Mouse (Mus musculus) spleen, adult 18-20 months (tissue): ENCODE data around the gene Rsph1.
"Not testable (repeated sequence)": the region's sequence is repeated elsewhere in the genome, so short reads cannot be mapped to it uniquely, and the experiment has no call there.

Source experiments
- DNase-seq, 2 experiments: peaks; one replicate each; pipeline ENCODE4 v3.0.0; 2022; ENCODE audit warnings: mixed read lengths in 2 of 2

Gene Rsph1

DNA sequence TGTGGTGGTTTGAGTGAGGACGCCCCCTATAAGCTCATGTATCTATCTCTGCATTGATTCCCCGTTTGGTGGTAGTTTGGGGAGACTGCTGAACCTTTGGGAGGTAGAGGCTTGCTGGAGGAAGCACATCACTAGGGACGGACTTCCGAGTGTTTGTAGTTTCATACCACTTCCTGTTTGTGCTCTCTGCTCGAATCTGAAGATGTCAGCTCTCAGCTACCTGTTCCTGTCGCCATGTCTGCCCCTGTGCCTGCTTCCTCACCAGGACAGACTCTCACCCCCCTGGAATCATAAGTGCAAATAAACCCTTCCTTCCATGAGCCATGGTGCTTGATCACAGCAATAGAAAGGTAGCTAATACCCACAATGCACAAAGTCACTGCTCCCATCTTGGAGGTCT, 2.0 kb downstream of the Rsph1 start:
- DNase-seq = no peak

DNA sequence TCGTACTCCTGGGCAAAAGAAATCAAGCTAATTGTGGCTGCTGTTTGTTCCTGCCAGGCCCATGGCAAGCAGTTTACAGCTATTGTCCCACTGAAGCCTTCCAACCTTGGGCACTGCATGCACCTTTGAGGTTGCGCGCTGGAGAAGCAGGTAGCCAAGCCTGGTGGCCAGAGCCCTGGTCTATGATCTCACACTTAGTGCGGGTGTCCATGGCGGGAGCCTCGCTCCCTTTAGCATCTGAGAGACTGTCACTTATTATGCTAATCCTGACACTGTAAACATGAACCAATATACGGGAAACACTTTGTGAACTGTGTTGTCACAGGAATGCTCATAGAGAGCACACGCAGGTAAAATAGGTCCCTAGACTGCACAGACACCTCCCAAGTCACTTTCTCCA, 3.6 kb downstream of the Rsph1 start:
- DNase-seq = no peak

DNA sequence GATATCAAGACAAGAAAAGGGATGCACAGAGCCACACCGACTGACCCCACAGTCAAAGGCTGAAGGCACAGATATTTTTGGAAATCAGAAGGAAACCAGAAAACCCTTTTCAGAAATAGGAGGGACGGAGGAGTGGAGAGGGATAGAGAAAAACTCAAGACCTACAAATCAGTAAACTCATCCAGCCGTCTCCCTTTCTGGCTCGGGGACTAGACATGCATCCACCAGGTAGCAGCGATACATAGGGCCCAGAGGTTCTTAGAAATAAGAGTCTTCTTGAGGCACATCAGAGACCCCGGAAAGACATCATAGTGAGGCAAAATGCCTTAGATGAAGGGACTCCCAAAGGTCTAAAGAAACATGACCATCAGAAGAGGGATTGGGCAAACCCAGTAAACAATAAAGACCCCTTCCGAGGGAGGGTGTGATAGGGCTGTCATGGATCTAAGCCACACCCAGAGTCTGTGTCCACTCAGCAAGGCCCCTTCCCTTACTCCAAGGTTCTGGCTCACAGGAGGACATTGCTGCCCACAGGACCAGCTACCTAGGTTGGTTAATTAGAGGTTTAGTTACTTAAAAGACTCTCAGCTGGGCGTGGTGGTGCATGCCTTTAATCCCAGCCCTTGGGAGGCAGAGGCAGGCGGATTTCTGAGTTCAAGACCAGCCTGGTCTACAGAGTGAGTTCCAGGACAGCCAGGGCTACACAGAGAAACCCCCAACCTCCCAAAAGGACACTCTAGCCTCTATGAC, 4.6 kb downstream of the Rsph1 start:
- no peak for DNase-seq

DNA sequence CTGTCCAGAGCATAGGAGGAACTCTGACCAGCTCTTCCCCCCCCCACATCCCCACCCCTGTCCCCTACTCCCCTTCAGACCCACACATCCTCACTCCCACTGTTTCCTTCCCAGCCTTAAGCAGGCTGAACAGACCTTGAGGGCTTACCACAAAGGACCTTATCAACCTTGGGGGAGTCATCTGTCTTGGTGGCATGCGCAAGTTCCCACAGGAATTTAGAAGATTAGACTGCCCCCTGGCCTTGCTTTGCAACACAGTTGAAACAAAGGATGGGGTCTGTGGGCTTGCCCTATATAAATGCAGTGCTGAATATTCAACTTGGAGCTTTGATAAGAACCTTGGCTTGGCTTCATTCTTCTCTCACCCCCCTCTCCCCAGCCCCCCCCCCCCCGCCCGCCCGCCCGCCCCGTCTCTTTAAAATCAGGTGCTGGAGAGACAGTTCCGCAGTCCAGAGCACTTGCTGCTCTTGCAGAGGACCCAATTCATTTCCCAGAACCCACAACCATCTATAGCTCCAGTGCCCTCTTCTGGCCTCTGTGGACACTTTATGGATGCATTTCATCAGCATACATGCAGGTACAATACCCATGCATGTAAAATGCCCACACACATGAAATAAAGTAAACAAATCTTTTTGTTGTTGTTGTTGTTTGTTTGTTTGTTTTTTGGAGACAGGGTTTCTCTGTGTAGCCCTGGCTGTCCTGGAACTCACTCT, 5.9 kb downstream of the Rsph1 start:
- DNase-seq = no peak

DNA sequence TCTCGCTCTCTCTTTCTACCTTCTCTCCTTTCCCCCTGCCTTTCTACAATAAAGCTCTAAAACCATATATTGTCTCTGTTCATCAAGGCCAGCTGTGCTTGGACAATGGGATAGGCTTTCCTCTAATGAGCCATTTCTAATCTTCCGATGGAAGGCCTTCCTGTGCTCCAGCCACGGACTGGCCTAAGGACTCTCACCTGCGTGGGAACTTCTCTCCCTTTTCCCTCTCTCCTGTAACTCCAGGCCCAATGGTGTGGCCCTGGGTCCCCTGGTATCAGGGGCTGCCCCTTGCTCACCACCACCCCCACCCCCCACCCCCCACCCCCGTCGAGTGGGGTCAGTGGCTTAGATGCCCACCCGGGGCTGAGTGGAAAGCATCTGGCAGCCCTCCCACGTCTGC, 6.4 kb downstream of the Rsph1 start:
- DNase-seq = not testable (repeated sequence)

DNA sequence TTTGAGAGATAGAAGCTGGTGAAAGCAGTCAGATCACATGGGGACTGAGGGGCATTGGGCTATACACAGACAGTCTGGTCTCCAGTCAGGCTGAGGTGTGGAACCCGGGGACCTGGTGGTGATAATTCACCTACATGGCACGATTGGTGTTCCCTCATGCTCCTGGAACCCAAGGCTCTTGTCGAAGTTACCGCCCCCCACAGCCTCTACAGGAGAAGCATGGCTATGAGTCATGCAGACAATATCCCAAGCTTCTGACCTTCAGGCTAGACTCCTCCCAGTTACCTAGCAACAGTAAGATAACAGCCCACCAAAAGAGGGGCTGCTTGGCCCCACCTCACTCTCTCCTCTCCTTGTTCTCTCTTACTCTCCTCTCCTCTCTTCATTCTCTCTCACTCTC, 6.9 kb downstream of the Rsph1 start:
- no peak for DNase-seq

DNA sequence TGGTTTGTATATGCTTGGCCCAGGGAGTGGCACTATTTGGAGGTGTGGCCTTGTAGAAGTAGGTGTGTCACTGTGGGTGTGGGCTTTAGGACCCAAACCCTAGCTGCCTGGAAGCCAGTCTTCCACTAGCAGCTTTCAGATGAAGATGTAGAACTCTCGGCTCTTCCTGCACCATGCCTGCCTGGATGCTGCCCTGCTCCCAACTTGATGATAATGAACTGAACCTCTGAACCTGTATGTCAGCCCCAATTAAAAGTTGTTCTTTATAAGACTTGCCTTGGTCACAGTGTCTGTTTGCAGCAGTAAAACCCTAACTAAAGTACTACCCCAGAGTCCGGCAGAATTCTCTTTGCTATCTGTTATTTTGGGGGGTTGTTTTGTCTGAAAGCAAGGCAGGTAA, 7.4 kb downstream of the Rsph1 start:
- DNase-seq = no peak

DNA sequence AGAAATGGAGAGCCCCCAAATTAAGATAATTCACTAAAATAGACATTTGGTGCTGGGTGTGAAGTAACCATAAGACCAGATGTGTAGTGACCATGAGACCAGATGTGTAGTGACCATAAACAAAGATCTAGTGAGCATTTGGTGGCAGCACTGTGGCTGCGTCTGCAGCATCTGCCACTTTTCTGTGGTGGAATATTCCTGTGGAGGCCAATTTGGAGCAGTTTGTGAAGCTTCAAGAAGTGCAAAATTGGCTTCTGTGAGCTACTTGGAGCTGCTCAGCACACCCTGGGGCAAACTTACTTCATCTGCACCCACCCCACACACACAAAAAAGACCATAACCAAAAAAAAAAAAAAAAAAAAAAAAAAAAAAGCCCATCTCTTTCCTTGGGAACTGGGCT, 9.2 kb downstream of the Rsph1 start:
- no peak for DNase-seq

DNA sequence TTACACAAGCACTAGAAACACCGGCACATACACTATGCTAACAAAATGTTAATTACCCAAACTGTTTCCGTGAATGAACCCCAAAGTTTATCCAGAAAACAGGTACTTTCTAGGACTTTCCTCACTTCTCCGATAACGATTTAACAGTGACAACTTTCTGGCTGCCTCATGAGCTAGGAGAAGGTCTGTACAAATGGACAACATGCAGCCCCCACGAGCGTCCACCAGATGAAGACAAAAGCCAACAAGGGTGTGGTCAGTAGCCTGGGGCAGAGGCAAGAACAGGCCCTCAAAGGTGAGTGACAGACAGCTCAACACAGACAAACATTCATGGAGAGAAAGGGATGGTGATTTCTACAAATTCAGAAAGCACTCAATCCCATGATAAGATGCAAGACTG, 9.6 kb downstream of the Rsph1 start:
- DNase-seq = no peak

DNA sequence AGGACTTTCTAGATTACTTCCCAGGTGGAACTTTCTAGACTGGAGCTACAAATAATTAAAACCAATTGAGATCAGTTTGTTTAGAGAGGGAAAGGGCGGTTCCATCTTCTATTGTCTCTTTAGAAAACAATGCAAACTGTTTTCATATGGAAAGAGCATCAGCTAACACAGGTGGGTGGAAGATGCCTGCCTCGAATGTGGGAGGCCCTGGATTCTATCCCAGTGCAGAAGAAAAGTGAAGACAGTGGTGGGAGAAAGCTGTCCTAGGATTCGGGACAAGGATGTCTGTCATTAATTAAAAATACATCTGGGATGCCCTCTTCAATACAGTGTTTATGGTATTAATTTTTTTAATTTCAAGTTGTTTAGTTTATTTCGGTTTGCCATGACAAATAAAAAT, 10.0 kb downstream of the Rsph1 start:
- DNase-seq = no peak

DNA sequence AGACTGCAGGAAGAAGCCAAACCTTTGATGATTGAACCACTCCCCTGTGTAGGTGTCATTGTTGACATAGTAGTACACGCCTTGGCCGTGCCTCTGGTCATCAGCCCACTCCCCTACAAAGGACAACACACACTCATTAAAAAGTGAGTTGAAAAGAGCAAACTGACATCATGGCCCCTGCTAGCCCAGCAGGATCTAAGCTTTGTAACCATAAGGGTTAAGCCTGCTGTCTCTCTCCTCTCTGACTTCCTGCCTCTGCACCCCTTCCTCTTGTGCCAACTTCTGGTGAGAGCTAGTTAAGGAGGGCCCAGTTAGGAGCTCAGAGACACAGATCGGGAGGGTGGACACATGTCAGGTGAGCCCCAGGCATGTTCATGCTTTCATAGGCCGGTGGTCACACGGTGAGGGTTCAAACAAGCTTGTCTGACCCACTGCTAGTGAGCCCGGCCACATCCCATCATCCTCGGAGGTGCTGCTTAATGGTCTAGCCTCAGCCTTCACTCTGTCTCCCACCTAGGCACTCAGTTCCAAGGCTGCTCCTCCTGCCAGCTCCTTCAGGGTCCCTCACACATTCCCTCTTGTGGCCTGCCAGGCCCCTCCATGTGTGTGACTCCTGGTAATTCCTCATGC, 10.7 kb downstream of the Rsph1 start:
- DNase-seq = peak in 1 of 2 experiments; percentile 38

DNA sequence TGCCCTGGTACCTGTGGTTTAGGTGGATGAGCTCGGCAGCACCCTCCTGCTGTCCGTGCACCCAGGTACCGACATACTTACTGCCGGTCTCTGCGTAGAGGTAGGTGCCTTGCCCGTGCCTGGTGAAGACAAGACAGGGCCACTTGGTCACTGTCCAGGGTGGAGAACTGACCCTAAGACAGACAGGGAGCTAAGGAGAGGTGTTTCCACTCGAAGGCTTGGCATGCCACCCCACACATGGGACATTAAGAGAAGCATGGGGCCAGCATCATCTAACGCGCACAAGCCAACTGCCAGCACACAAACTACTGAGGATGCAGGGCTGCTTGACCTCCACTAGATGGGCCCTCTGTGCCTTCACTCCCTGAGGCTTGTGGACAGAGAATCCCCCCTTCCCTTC, 11.4 kb downstream of the Rsph1 start:
- DNase-seq = no peak

DNA sequence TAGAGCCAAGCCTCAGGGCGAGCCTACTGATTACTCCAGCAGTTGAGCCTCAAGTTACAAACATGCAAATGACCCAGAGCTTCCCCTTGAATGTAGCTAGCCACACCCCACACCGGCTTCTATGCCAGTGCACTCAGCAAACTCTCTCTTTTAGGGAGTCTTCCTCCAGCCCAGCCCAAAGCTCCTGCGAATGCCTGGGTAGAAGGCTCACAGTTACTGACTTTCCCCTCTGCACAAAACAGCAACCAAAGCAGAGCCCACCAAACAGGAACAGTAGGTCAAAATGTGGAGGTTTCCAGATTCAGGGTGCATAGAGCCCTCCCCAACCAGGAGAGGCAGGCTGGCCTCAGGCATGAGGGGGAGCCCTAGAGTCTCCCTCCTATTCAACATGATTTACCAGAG, 12.0 kb downstream of the Rsph1 start:
- DNase-seq = peak; percentile 47 to 62

DNA sequence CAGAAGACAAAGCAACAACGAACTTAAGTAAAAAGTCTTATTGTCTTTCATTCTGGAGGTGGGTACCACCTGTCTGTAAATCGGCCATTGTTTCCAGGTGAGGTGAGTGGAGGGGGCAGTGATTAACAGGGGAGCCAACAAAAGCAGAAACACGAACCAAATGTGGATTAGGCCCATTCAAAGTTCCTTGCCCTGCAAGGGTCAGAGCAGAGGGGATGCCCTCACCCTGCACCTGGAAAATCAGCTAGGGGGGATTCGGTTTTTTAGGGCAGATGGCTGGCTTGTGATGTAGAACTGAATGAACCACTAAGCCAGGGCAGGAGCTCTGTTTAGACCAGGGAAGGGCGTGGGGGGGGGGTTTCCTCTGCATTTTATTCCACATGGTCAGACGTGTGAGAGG, 12.8 kb downstream of the Rsph1 start:
- DNase-seq = no peak

DNA sequence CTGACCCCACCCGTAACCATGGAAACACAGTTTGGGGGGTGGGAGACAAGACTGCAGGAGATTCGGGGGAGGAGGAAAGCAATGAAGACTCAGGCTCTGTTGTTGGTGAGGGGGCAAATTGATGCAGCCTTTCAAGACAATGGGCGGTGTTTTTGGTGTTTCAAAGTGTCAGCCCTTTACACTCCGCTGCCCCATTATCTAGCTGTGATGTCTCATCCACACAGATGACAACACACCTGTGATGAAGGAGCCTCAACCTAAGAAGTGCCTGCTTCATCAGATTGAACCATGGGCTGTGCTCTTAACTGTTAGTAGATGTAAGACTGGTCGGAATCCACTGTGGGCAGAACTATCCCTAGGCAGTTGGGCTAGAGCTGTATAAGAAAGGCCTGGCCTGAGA, 13.4 kb downstream of the Rsph1 start:
- no peak for DNase-seq

DNA sequence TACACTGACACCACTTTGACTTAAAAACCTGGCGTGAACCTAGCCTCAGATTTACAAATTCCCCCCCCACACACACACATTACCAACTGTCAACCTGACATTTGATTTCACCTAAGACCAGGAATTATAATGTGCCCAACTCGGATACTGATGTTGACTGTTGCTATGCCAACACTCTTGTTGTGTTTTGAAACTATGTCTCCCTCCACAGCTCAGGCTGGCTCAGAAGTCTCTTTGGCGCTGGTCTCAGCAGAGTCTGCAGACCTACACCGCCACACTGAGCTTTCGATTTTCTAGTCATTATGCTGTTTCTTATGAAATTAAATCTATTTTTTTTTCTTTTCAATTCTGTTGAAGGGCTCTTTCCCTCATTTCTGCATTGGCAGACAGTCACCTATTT, 14.5 kb downstream of the Rsph1 start:
- no peak for DNase-seq

DNA sequence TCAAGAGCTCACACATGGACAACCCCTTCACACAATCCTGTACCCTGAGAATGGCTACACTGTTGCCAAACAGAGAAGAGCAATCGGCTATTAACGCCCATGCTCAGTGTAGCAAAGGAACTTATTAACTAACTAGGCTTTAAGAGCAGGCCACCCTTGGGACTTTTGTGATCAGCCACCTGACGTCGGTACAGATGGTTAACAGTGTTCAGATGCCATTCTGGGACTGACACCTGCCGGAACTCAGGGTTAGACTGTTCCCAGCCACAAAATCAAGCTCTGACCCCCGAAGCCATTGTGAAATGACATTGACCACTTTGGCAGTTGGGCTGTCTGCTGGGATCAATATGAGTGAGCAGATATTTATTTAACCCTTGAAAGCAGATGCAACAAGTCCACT, 15.8 kb downstream of the Rsph1 start:
- peak; percentile 20 to 21 for DNase-seq

DNA sequence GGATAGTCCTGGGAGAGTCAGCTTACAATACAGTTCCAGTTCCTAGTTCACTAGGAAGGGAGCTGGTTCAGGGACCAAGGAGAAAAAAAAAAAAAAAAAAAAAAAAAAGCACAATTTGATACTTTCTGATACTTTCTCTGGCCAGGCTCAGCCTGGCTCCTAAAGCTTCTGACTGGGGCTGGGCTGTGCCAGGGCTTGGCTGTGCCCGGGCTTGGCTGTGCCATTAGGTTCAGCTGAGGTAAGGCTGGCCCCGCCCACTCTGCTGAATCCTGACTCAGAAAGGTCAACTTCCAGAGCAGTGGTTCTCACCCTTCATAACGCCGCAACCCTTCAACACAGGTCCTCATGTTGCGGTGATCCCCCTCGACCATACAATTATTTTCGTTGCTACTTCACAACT, 16.8 kb downstream of the Rsph1 start:
- peak in 1 of 2 experiments; percentile 10 for DNase-seq

DNA sequence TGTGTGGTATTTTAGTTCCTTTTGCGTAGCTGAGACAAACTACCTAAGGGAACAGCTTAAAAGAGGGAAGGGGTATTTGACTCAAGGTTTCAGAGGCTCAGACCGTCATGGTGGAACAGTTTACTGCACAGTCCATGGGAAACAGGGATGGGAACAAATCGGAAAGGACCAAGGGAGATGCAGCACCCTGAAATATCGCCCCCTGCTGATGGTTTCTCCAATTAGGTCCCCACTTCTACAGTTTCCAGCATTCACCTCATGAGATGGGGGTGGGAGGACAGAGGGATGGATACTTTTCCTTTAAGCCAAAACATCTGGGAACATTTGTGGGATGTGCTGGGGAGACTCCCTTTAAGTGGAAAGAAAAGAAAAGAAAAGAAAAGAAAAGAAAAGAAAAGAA, 17.4 kb downstream of the Rsph1 start:
- DNase-seq = peak in 1 of 2 experiments; percentile 35

DNA sequence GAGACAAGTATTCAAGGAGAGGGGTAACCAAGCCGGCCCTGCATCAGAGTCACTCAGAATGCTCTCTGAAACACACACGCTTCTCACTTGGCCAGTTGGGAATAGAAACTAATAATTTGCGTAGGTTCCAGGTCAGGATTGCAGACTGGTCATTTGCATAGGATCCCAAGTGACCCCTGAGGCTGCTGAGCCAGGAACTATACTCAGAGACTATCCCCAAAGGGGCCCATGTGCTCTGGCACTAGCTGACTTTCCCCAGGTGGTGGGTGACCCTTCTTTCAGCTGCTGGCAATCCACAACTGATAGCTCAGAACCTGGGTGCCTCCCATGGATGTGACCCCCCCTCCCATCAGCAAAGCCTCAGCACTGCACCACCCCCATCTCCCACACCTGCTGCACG, 18.0 kb downstream of the Rsph1 start:
- DNase-seq = no peak

DNA sequence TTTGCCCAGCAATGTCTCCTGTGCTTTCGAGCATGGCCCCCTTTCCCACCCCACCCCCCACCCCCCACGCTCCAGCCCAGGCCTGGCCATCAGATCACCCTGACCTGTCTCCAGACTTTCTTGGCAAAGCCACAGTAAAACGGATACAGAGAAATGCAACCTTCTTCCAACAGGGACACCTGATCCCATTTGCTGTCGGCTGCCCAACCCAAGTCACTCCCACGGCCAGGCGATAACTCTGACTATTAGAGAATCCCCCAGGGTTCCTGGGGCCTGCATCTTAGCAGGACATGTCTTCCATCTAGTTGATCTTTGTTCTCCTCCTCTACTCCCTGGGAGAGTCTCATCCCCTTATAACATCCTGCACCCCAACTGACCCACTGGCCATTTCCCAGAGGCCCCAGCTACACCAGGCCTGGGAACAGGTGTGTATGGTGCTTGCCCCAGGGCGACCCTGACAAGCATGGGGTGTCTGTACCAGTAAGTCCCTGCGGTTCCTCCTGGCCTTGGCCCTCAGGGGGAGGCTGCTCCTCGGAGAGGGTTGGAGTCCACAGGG, 18.8 kb downstream of the Rsph1 start:
- DNase-seq = no peak

DNA sequence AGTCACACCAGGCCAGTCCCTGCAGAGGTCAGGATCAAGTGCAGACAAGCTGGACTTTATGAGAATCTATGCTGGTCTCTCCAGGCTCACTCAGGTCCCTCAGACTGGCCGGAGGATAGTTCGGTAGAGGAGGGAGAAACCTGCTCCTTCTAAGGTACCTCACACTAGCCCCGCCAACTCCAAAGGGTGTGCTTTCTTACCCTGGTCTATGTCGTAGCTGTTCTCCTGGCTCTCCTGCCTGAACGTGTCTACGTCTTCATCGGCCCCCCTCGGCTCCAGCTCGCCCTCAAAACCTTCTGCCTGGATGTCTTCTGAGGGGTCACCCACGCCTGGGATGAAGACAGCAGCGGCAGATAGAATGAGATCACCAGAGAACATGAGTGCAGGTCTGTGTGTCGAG, 19.3 kb downstream of the Rsph1 start:
- DNase-seq = no peak

DNA sequence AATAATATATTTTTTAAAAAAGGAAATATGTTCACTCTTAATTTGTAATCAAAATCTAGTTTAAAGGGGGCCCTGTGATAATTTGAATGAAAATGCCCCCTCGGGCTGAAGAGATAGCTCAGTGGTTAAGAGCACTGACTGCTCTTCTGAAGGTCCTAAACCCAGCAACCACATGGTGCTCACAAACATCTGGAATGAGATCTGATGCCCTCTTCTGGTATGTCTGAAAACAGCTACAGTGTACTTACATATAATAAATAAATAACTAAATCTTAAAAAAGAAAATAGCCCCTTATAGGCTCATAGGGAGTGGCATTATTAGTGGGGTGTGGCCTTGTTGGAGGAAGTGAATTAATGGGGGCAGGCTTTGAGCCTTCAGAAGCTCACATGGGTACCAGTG, 20.0 kb downstream of the Rsph1 start:
- DNase-seq = no peak

DNA sequence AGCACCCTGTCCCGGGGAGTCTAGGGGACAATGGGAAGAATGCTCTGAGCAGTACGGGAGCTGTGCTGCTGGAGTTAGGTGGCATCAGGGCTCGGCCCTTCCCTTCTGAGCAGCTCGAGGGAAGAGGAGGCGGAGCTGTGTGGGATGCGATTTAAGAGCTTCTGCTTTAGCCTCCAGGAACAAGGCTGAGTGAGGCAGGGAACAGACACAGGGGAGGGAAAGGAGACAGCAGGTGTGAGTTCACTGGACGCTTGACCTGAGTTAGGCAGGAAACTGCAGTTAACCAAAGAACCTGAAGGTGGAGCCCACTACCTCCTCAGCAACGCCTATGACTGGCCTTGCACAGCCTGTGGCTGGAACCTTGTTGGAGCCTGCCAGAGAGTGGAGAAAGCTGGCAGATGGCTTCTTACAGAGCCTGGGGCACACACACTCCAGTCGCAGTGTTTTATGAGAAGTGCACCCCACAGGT, 22.7 kb downstream of the Rsph1 start:
- DNase-seq = peak; percentile 53 to 72
